Mouse (Mus musculus) intestine, embryonic 16.5 days (tissue): ENCODE measurements around the gene Plekhg4. TPM values are rescaled to one million over a fixed set of nuclear protein-coding genes. Genes with fewer than 3 reads are reported as not detected.

Experiments
- ATAC-seq: fragments of 200-750 bp; cut with Nextera tagmentation; 2 replicates; pipeline ENCODE4 v1.8.0; 2017; ENCODE audit warnings: moderate TSS enrichment, moderate library complexity
- H3K27ac ChIP-seq: fragments of 300-500 bp; sonication (generic); 2 replicates; pipeline ENCODE4 v1.5.1; 2014; ENCODE audit warnings: mild to moderate bottlenecking, low read length
- H3K27me3 ChIP-seq: fragments of 300-500 bp; sonication (generic); replicated peaks from 2 replicates; pipeline ENCODE4 v1.6.1; 2014; ENCODE audit warnings: low read length, control low read depth, mixed read lengths; ENCODE audit not compliant: control insufficient read depth, insufficient read depth
- H3K36me3 ChIP-seq: fragments of 300-500 bp; sonication (generic); 2 replicates; pipeline ENCODE4 v1.6.1; 2014; ENCODE audit warnings: low read length, control low read depth; ENCODE audit not compliant: control insufficient read depth, insufficient read depth
- H3K4me1 ChIP-seq: fragments of 300-500 bp; sonication (generic); 2 replicates; pipeline ENCODE4 v1.6.1; 2014; ENCODE audit warnings: low read length, control low read depth, mixed read lengths; ENCODE audit not compliant: control insufficient read depth, insufficient read depth
- H3K4me2 ChIP-seq: fragments of 300-500 bp; sonication (generic); 2 replicates; pipeline ENCODE4 v1.6.1; 2014; ENCODE audit warnings: low read depth, low read length, control low read depth
- H3K4me3 ChIP-seq: fragments of 300-500 bp; sonication (generic); 2 replicates; pipeline ENCODE4 v1.5.1; 2014; ENCODE audit warnings: mild to moderate bottlenecking, low read length
- H3K9ac ChIP-seq: fragments of 300-500 bp; sonication (generic); 2 replicates; pipeline ENCODE4 v1.6.1; 2014; ENCODE audit warnings: low read depth, low read length
- H3K9me3 ChIP-seq: fragments of 300-500 bp; sonication (generic); 2 replicates; pipeline ENCODE4 v1.6.1; 2016; ENCODE audit warnings: low read length, control low read depth; ENCODE audit not compliant: control insufficient read depth
- WGBS: fragments of 180-500 bp; shearing (Covaris S2); extraction: QIAGEN DNeasy Blood & Tissue Kit; methylation state at CpG from one replicate; pipeline ENCODE4 v1.1.7; 2014; 5-methylcytosine and 5-hydroxymethylcytosine counted together
- polyA plus RNA-seq: library from polyadenylated mRNA; unstranded; fragments of >200 nt; fragmentation: Nextera tagmentation; extraction: Ambion mirVana; gene quantifications from 2 replicates; pipeline ENCODE4 v1.2.1, GENCODE M21; 2015

Gene Plekhg4
- polyA plus RNA-seq, 1 experiment from 2014 or later: 0.15 TPM

- Histone ChIP-seq H3K4me3 (no peak overlapping the region), H3K27ac (no peak overlapping the region), H3K4me2 (no peak overlapping the region), H3K9me3 (no peaks in the 10 kb centered on the region), H3K4me1 (no peaks in the 10 kb centered on the region), H3K36me3 (no peaks in the 10 kb centered on the region), H3K9ac (no peak overlapping the region), H3K27me3 (no peaks in the 10 kb centered on the region)
- no peak for ATAC-seq
- 81% methylated on average over 2 of the region's 2 CpGs for WGBS
Observed at GRCm38 (mm10) chr8:105418992-105419391, 45.9 kb downstream of the Plekhg4 start.

- Histone ChIP-seq H3K27me3 (no peaks in the 10 kb centered on the region), H3K9ac (no peak overlapping the region), H3K27ac (no peak overlapping the region), H3K4me3 (no peak overlapping the region), H3K4me1 (no peaks in the 10 kb centered on the region), H3K4me2 (no peak overlapping the region), H3K36me3 (no peaks in the 10 kb centered on the region), H3K9me3 (no peaks in the 10 kb centered on the region)
- 72% methylated on average over 4 of the region's 4 CpGs for WGBS
- no peak for ATAC-seq
Observed at GRCm38 (mm10) chr8:105419800-105420199, 46.7 kb downstream of the Plekhg4 start.

- H3K27me3 ChIP-seq: no peaks in the 10 kb centered on the region
- no peaks in the 10 kb centered on the region for H3K36me3 ChIP-seq
- H3K27ac ChIP-seq: no peak overlapping the region
- H3K4me2 ChIP-seq: no peak overlapping the region
- ATAC-seq: no peak
- no peaks in the 10 kb centered on the region for H3K4me1 ChIP-seq
- 76% methylated on average over 1 of the region's 1 CpGs for WGBS
- H3K4me3 ChIP-seq: no peak overlapping the region
- no peaks in the 10 kb centered on the region for H3K9me3 ChIP-seq
- H3K9ac ChIP-seq: no peak overlapping the region
Observed at GRCm38 (mm10) chr8:105422006-105422405, 48.9 kb downstream of the Plekhg4 start.

- no peak for ATAC-seq
- Histone ChIP-seq H3K36me3 (no peaks in the 10 kb centered on the region), H3K27me3 (no peaks in the 10 kb centered on the region), H3K9me3 (no peaks in the 10 kb centered on the region), H3K4me3 (no peak overlapping the region), H3K9ac (no peak overlapping the region), H3K4me1 (no peaks in the 10 kb centered on the region), H3K27ac (no peak overlapping the region), H3K4me2 (no peak overlapping the region)
- 47% methylated on average over 6 of the region's 6 CpGs for WGBS
Observed at GRCm38 (mm10) chr8:105426878-105427277, 53.8 kb downstream of the Plekhg4 start.

- Histone ChIP-seq H3K9me3 (no peaks in the 10 kb centered on the region), H3K4me1 (no peaks in the 10 kb centered on the region), H3K4me2 (no peak overlapping the region), H3K27ac (no peak overlapping the region), H3K4me3 (no peak overlapping the region), H3K9ac (no peak overlapping the region), H3K36me3 (no peaks in the 10 kb centered on the region), H3K27me3 (no peaks in the 10 kb centered on the region)
- ATAC-seq: no peak
- 57% methylated on average over 7 of the region's 7 CpGs for WGBS
Observed at GRCm38 (mm10) chr8:105431743-105432515, 58.9 kb downstream of the Plekhg4 start.

Other genes with a start within 250 kb of the Plekhg4 start
- gene Ces4a, start 241.5 kb upstream of the Plekhg4 start, polyA plus RNA-seq: not detected in 2 replicates
- gene Cbfb, start 202.6 kb upstream of the Plekhg4 start, polyA plus RNA-seq: 27.4 and 28.2 TPM in 2 replicates
- gene D230025D16Rik, start 148.1 kb upstream of the Plekhg4 start, polyA plus RNA-seq: 20.6 and 21.7 TPM in 2 replicates
- 16.2 and 17.5 TPM in 2 replicates for gene B3gnt9, start 118.1 kb upstream of the Plekhg4 start, polyA plus RNA-seq
- 44.9 and 46.0 TPM in 2 replicates for gene Tradd, start 108.7 kb upstream of the Plekhg4 start, polyA plus RNA-seq
- 6.0 and 6.8 TPM in 2 replicates for gene Fbxl8, start 108.6 kb upstream of the Plekhg4 start, polyA plus RNA-seq
- 0.17 and 0.18 TPM in 2 replicates for gene Hsf4, start 103.5 kb upstream of the Plekhg4 start, polyA plus RNA-seq
- 1.3 and 1.4 TPM in 2 replicates for gene Nol3, start 97.1 kb upstream of the Plekhg4 start, polyA plus RNA-seq
- gene 4931428F04Rik, start 83.4 kb upstream of the Plekhg4 start, polyA plus RNA-seq: 6.7 and 7.2 TPM in 2 replicates
- 6.6 and 7.4 TPM in 2 replicates for gene Exoc3l, start 77.2 kb upstream of the Plekhg4 start, polyA plus RNA-seq
- gene E2f4, start 75.6 kb upstream of the Plekhg4 start, polyA plus RNA-seq: 86.7 and 89.2 TPM in 2 replicates
- gene Elmo3, start 67.7 kb upstream of the Plekhg4 start, polyA plus RNA-seq: 28.0 and 30.3 TPM in 2 replicates
- 1.5 and 1.8 TPM in 2 replicates for gene Lrrc29, start 47.0 kb upstream of the Plekhg4 start, polyA plus RNA-seq
- 141 and 142 TPM in 2 replicates for gene Tmem208, start 46.9 kb upstream of the Plekhg4 start, polyA plus RNA-seq
- gene Fhod1, start 25.3 kb upstream of the Plekhg4 start, polyA plus RNA-seq: 1.4 and 1.8 TPM in 2 replicates
- 0.93 and 1.1 TPM in 2 replicates for gene Slc9a5, start 24.4 kb upstream of the Plekhg4 start, polyA plus RNA-seq
- 0.04 TPM in 1 of 2 replicates, not detected in the other for gene Kctd19, start 40.2 kb downstream of the Plekhg4 start, polyA plus RNA-seq
- gene Lrrc36, start 40.3 kb downstream of the Plekhg4 start, polyA plus RNA-seq: 0.07 TPM in 1 of 2 replicates, not detected in the other
- 41.9 and 42.3 TPM in 2 replicates for gene Tppp3, start 98.3 kb downstream of the Plekhg4 start, polyA plus RNA-seq
- gene Zdhhc1, start 123.6 kb downstream of the Plekhg4 start, polyA plus RNA-seq: 17.5 and 18.5 TPM in 2 replicates
- gene Hsd11b2, start 145.5 kb downstream of the Plekhg4 start, polyA plus RNA-seq: 1.9 and 2.3 TPM in 2 replicates
- gene Atp6v0d1, start 192.8 kb downstream of the Plekhg4 start, polyA plus RNA-seq: 115 and 125 TPM in 2 replicates
- gene Ripor1, start 232.0 kb downstream of the Plekhg4 start, polyA plus RNA-seq: 17.1 and 17.8 TPM in 2 replicates